Mouse (Mus musculus) frontal cortex, adult 2 months (tissue): ENCODE measurements around the gene Tacc2. TPM values are rescaled to one million over a fixed set of nuclear protein-coding genes. Genes with fewer than 3 reads are reported as not detected.

ENCODE experiments used
- DNase-seq, 2 experiments: peaks; one replicate each; pipeline ENCODE4 v3.0.0; 2022; ENCODE audit warnings: low spot score in 1 of 2; ENCODE audit errors: extremely low spot score in 1 of 2
- polyA plus RNA-seq: library from polyadenylated mRNA; depleted of rRNA; stranded (reverse); fragments of >200 nt; gene quantifications from 2 replicates; pipeline ENCODE4 v1.2.3, GENCODE M21; 2012

Tacc2 gene
- polyA plus RNA-seq, 1 experiment = 49.3 TPM

- no peak for DNase-seq
These were observed 179.2 kb downstream of the Tacc2 start for GRCm38 (mm10) chr7:130756343-130756835.

GRCm38 (mm10) chr7:130757326-130757865 is 180.2 kb downstream of the Tacc2 start:
- DNase-seq = no peak

GRCm38 (mm10) chr7:130762071-130762897 is 185.0 kb downstream of the Tacc2 start:
- DNase-seq = peak; percentile 63 to 92

GRCm38 (mm10) chr7:130764160-130764559 is 186.9 kb downstream of the Tacc2 start:
- no peak for DNase-seq

- no peak for DNase-seq
These were observed 189.4 kb downstream of the Tacc2 start for GRCm38 (mm10) chr7:130766411-130767170.

- no peak for DNase-seq
These were observed 190.9 kb downstream of the Tacc2 start for GRCm38 (mm10) chr7:130768151-130768550.

GRCm38 (mm10) chr7:130770707-130771106 is 193.5 kb downstream of the Tacc2 start:
- peak; percentile 58 to 93 for DNase-seq

DNA sequence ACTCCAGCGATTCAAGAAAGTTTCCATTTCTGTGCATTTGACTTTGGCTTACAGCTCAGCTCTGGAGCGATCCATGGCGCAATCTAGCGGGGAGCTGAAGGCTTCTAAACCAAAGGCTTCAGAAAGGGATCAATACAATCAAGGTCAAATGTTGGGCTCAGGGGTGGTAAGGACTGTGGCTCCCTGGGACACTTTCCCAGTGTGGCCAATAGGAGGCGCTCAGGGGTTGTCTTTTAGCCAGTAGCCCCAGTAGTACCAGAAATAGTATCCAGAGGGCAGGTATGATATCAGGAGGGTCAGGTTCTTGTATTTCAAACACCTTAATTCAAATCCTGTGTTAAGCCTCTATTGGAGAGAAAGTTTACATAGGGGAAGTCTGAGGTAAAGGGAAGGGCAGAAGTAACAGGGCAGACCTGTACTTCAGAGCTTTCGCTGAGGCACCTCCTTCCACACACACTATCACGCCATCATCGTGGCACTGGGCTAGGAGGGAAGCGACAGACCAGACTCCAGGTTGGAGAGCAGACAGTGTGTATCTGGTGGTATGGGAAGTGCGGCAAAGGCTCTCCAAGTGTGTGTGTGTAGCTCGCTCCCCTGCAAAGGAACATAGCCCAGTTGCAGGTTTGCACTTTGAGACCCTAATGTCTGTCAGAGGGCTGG is 196.1 kb downstream of the Tacc2 start:
- peak in 1 of 2 experiments; percentile 43 for DNase-seq

DNA sequence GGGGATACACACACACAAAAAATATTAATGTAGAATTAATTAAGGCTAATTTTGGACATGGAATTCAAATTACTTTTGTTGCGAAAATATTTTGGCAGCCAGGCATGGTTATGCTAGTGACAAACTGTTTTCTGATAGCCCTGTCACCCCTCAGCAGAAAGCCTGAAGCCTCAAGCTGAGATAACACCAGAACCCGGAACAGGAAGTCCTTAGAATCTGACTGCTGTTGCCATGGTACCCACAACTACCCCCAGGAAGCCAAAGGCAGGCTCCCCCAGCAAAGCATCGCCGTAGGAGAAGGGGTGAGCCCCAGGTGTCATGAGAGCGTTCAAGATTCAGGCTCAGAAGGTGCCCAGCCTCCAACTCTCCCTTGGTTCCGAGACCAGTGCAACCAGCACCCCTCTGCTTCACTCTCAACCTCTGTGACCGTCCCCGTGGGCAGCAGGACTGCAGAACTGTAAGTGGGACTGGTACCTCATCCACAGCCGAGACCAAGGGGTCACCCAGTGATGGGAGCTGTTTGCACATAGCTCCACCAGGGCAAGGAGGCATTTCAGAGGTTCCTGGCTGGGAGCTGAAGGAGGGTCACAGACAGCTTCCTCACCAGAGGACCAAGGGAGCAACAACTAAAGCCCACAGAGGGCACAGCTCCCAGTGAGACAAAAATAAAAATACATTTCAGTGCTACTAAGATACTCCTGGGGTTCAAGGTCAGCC is 196.8 kb downstream of the Tacc2 start, which contains the start of gene Btbd16:
TSS of gene Btbd16 (plus strand) at position 156 of the 717 bp plus-strand sequence.
- no peak for DNase-seq

DNA sequence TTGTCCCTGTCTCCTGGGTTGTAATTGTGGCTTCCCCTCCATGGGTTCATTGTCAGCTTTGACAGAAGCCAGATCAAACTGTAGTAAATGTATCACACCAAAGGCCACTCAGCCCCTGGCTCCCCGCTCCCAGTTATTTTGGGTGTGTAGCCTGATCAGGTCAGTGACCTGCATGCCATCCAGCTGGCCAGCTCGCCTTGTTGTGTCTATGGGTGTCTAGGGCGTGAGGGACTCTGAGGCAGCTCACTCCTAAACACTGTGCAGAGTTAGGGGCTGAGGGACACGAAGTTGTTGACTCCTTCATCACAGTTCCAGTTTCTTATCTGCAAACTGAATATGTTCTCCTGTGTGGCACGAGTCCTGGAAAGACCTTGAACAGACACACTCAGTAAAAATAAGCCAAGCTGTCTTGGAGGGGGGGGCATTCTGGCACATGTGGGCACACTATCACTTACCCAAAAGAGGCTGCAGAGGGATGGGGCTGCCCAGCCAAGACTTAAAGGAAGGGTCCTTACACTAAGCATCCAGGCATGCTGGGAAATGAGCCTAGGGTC is 203.7 kb downstream of the Tacc2 start:
- no peak for DNase-seq

GRCm38 (mm10) chr7:130782501-130783050 is 205.3 kb downstream of the Tacc2 start:
- DNase-seq = no peak

DNA sequence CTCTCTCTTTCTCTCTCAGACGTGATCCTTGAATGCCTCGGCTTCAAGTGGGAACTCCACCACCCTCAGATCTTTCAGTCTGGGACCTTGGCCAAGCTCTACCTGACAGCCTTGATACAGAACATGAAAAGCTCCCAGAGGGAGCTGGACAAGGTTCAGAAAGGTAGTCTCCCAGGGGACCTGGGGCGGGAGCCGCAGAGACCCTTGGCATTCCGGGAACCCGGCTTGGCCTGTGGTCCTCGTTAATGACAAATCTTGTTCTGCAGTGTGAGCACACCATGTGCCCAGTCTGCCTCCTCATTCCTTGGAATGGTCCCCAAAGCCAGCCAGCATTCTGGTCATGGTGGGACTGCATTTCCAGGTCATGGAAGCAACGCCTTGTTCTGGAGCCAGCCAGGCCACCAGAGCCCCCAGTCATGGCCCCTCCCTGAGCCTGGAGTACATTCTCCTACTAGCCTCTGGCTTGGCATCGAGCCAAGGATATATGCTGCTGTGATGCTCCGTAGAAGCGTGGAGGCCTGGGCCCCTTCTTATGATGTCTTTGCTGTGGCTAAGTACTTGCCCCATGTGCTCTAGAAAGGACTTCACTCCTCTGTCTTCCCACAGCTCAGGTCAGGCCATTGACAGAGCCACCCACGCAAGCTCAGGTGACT is 208.8 kb downstream of the Tacc2 start:
- DNase-seq = no peak

DNA sequence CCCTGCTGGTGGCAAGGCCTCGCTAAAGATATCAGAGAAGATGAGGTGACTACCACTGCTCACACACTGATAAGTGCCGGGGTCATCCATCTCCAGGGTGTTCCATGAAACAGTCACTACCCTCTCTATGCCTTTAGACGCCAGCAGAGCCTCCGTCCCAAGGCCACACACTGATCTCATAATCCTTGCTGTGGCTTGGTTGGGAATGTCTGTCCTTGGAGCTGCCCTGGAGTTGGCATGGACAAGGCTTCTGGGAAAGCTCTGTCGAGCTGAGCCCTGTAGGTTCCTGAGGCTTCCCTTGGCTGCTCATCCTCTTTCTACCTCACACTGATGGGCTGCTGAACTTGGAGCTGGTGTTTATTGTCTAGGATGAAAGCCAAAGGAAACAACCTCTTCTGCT is 209.5 kb downstream of the Tacc2 start:
- no peak for DNase-seq

DNA sequence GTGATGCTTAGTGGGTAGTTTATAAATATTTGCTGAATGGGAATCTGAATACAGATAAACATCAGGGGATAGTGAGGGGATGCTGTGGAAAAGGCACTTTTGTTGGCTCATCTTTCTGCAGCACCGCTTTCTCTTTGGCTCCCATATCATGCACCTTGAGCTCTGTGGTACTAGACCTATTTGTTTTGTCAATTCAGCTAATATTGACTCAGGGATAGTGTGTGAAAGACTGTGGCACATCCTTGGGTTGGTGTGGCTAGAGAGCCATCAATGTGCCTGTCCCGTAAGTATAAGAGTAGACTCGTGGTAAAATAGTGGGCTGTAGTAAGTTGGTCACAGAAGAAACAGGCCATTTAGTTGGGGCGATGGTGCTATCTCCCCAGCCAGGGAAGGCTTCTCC is 210.3 kb downstream of the Tacc2 start:
- no peak for DNase-seq

DNA sequence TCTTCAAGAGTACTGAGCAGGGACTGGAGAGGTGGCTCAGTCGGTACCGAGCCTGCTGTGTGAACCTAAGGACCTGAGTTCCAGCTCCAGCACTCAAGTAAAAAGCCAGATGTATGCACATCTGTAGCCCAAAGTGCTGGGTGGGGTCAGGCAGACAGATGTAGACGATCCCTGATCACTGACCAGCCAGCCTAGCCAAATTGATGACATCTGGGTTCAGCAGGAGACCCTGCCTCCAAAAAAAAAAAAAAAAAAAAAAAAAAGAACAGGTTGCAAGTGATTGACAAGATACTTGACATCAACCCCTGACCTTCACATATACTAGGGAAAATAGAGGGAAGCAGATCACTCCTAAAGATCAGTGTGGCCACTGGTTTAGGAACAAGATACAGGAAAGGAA is 211.7 kb downstream of the Tacc2 start:
- DNase-seq = no peak

GRCm38 (mm10) chr7:130789456-130789855 is 212.2 kb downstream of the Tacc2 start:
- DNase-seq = no peak

DNA sequence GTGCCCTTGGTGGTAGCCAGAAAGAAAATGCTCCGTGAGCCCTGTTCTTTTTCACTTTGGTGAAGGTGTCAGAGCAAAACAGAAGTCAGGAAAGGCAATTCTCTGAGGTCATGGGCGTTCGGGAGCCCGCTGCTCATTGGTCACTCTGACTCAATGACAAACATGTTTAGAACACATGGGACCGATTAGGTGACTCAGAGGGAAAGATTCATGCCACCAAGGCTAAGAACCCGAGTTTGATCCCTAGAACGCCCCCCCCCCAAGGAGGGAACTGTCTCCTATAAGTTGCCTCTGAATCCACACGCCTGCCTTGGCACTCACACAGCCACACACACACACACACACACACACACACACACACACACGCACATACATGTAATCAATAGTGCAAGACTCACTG is 216.4 kb downstream of the Tacc2 start:
- DNase-seq = no peak

GRCm38 (mm10) chr7:130796786-130797185 is 219.5 kb downstream of the Tacc2 start:
- peak in 1 of 2 experiments; percentile 6 for DNase-seq

GRCm38 (mm10) chr7:130797524-130797923 is 220.3 kb downstream of the Tacc2 start:
- no peak for DNase-seq
